Mouse (Mus musculus): ENCODE measurements around the gene Atp5g3. TPM values are rescaled to one million over a fixed set of nuclear protein-coding genes. Genes with fewer than 3 reads are reported as not detected.
"Not testable (repeated sequence)": the region's sequence is repeated elsewhere in the genome, so short reads cannot be mapped to it uniquely, and the experiment has no call there.

Atp5g3 gene
- polyA plus RNA-seq, 1 experiment, result 1,108 TPM

GRCm38 (mm10) chr2:73901169-73901568 lies 10.0 kb downstream of the Atp5g3 start:
- no peak for DNase-seq (ENCODE audit: low read depth, low spot score)

- DNase-seq (ENCODE audit: low read depth, low spot score), result no peak
- WGBS, result 47% methylated on average over 1 of the region's 1 CpGs
These were observed 10.8 kb downstream of the Atp5g3 start for GRCm38 (mm10) chr2:73900364-73900763.

- WGBS, result 74% methylated on average over 4 of the region's 4 CpGs
- not testable (repeated sequence) for DNase-seq (ENCODE audit: low read depth, low spot score)
These were observed 14.2 kb downstream of the Atp5g3 start for GRCm38 (mm10) chr2:73896919-73897318.

- DNase-seq (ENCODE audit: low read depth, low spot score), result no peak
- WGBS, result 45% methylated on average over 22 of the region's 22 CpGs
These were observed 17.5 kb downstream of the Atp5g3 start for GRCm38 (mm10) chr2:73893473-73894270.

GRCm38 (mm10) chr2:73892464-73893296 lies 18.4 kb downstream of the Atp5g3 start, which contains the start of gene Atf2:
Gene Atf2, minus strand, starts transcription at chr2:73892639.
- DNase-seq (ENCODE audit: low read depth, low spot score), result peak; percentile 99
- WGBS, result under 1% methylated on average over 63 of the region's 63 CpGs

GRCm38 (mm10) chr2:73891701-73892463 lies 19.2 kb downstream of the Atp5g3 start:
- WGBS, result under 1% methylated on average over 54 of the region's 54 CpGs
- no peak for DNase-seq (ENCODE audit: low read depth, low spot score)

- 79% methylated on average over 2 of the region's 2 CpGs for WGBS
- no peak for DNase-seq (ENCODE audit: low read depth, low spot score)
These were observed 25.1 kb downstream of the Atp5g3 start for GRCm38 (mm10) chr2:73885997-73886396.

- no peak for DNase-seq (ENCODE audit: low read depth, low spot score)
- WGBS, result 87% methylated on average over 2 of the region's 2 CpGs
These were observed 33.2 kb downstream of the Atp5g3 start for GRCm38 (mm10) chr2:73877891-73878290.

- no peak for DNase-seq (ENCODE audit: low read depth, low spot score)
- WGBS, result 85% methylated on average over 16 of the region's 16 CpGs
These were observed 43.2 kb downstream of the Atp5g3 start for GRCm38 (mm10) chr2:73867764-73868487.

GRCm38 (mm10) chr2:73860046-73860624 lies 51.0 kb downstream of the Atp5g3 start:
- peak; percentile 8 for DNase-seq (ENCODE audit: low read depth, low spot score)
- WGBS, result 49% methylated on average over 4 of the region's 4 CpGs

Other genes with a start within 250 kb of the Atp5g3 start
- 4.7 and 5.5 TPM in 2 replicates for gene Chn1, start 136.0 kb downstream of the Atp5g3 start, polyA plus RNA-seq (2012; rRNA removed)
- gene Atf2, start 18.7 kb downstream of the Atp5g3 start, polyA plus RNA-seq (2012; rRNA removed), result 7.3 and 10.4 TPM in 2 replicates